Mouse (Mus musculus) mature B cell (primary cell): ENCODE data around the gene 4930544G11Rik.

Experiments used
- in situ Hi-C: fragments of 300-500 bp; cut with MboI; formaldehyde crosslinking; loops from 2 replicates; pipeline ENCODE4 v1.14.3; 2019

4930544G11Rik gene

DNA sequence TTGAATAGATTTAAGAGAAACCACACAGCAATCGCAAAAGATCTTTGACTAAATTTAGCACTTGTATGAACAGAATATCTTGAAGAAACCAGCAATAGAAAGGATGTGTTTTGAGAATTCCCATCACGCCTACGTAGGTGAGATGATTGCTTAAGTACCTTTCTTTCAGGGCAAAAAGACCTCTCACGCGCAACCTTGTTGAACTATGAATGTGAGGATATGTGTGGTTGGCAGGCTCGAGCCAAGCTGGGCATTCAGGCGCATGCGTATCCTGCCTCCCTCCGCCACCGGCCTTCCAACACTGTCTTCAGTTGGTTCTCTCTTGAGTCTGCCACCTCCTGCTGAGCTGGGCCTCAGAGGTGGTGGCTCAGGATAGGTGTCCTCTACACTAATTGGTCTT lies at the start of gene 4930544G11Rik:
TSS of gene 4930544G11Rik (plus strand) at position 301 of the 400 bp plus-strand sequence.
- in situ Hi-C loops, result no loop called here

DNA sequence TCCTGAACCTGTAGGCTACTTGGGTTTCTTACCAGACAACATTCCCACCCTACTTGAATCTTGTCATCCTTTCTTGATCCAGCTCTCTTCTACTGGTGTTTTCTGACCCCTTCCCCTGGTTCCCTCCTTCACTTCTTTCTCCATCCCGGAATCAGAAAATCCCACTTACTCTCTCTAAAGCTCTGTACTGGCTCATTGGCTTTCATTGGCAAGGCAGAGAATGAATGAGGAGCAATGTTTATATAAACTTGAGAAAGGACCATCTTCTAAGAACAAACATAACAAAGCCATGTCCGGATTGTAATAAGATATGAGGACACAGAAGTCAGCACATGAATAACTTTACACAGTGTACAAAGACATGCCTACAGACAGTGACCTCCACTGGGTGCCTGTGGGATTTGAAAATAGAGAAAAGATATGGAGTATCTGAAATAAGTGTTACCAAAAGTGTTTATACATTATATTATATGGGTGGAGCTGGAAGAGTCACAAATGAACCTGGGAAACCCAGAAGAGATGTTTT lies 45.7 kb upstream of the 4930544G11Rik start:
- in situ Hi-C loops, result no loop called here

DNA sequence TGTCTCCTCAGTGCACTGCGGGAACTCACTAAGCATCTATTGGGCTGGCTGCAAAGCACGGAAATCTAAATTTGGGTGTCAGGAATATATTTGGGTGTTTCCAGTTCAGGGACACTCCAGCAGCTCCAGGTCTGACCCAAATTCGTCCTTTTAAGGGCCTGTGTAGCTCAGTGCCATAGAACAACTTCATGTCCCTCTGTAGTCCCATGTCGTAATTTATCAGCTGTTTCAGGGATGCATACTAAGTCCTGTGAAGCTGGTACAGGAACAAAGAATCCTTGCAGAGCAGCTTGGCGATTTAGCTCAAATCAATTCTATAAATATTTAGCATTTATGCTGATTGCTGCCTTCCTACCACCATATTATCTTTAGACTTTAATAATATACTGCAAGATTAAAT lies 37.0 kb upstream of the 4930544G11Rik start:
- in situ Hi-C loops, result no loop called here

DNA sequence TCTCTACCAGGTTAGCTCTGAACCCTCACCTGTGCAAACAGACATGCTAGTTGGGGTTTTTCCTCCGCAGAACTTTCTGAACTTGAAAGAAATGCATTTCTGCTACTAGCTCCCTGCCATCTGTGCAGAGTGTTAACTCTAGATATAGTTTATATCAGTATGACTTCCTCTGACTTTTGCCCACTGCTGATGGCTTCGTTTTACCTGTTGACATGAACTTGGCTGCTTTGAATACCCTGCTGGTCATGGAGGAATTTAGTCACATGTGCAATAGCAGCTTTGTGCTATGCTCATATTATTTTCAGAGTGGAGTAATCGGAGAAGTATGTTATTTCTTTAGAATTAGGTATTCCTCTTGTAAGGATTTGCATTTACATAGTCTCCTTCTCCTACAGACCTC lies 30.7 kb upstream of the 4930544G11Rik start:
- in situ Hi-C loops, result no loop called here

DNA sequence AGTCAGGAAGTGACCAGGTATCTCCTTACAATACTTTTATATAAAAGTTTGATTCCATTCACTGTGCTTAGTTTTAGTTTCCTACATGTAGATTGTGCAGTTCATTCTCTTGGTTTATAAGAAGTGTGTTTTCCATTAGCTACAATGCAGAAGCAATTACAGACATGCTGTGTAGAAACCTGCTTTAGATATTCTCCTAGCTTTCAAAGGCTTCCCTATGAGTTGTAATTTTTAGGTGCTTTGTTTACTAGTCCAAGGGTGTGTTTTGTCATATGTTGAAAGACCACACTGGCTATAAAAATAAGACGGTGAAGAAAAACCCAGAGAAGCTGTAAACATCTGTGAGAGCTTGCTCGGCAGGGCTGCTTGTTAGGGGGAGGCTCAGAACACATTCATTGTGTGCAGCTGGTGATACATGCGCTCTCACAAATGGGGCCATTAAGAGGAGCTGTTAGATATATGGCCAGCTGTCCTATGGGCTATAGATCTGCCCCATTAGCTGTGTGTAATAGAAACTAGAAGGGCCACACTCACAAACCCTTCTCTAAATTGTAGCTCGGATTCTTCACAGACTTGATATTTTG lies 28.8 kb upstream of the 4930544G11Rik start:
- in situ Hi-C loops, result no loop called here

DNA sequence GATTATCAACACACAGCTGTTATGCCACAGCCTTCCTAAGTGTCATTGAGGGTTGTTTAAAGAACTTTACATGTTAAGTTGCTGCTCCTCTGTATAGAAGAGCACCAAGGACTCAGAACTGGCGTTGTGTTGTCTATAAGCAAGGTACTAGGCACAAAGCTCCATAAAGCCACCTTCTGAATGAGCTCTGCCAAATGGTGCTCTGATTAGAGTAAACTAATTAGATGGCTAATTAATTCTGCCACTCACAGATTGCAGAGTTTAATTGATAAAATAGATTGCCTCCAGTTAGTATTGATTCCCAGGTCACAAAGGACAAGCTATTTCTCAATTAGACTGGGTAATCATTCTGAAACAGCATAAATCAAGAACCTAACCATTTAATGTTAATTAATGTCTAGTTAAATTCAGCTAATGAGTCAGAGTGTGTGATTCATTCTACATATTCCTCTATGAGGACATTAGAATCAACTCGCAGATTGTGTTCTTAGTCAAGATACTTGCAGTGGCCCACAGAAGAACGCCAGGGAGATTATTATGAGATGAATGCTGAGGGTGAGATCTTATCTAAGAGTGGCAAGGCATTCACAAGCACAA lies 26.6 kb upstream of the 4930544G11Rik start:
- in situ Hi-C loops, result no loop called here

DNA sequence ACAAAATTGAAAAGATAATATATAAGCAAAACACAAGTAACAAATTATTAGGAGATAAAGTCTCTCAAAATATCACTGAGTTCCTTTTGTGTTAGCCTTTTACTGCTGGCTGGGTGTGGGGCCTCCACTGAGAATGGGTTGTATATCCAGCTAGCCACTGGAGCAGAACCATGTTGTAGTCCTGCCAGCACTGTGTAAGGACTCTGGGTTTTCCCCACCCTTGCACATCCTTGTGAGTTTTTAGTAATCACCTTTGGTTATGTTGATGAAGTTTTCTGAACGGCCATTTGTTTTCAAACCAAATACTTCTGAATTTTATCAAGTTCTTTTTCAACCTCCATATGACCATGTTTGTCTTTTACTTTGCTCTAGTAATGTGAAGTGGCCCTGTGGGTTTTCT lies 21.9 kb upstream of the 4930544G11Rik start:
- in situ Hi-C loops, result no loop called here

DNA sequence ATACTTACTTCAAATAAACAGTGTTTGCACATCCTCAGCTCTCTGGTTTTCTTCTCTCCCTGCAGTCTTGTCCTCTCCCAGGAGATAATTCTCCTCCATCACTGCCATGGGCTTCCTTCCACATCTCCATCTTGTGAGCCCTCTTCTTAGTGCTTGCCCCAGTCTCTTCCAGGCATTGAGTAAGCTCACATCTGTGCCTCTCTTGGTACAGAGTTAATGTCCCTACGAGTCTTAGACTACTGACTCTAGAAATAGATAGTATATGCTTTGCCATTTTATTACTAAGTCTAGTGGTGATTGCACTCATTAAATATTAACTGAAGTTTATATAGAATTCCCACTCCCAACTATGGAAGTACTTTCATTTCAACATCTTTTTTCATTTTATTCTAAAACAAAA lies 19.6 kb upstream of the 4930544G11Rik start:
- in situ Hi-C loops, result no loop called here

DNA sequence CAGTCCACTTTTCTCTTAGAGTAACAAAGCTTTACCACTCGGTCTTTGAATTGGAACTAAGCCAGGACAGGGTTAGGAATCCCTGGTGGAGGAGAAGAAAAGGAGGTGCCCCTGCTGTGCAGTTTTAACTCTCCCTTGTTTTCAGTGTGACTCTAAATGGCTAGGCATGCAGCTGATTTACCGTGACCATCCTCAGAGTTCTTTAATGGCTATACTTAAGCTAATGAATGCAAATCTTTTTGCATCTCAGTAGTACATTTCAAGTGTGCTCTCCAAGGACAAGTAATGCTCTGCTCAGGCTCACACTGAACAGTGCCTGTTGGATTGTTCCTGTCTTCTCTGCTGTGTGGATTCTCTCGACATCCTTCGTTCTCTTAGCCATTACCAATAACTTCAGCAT lies 19.2 kb upstream of the 4930544G11Rik start:
- in situ Hi-C loops, result no loop called here

DNA sequence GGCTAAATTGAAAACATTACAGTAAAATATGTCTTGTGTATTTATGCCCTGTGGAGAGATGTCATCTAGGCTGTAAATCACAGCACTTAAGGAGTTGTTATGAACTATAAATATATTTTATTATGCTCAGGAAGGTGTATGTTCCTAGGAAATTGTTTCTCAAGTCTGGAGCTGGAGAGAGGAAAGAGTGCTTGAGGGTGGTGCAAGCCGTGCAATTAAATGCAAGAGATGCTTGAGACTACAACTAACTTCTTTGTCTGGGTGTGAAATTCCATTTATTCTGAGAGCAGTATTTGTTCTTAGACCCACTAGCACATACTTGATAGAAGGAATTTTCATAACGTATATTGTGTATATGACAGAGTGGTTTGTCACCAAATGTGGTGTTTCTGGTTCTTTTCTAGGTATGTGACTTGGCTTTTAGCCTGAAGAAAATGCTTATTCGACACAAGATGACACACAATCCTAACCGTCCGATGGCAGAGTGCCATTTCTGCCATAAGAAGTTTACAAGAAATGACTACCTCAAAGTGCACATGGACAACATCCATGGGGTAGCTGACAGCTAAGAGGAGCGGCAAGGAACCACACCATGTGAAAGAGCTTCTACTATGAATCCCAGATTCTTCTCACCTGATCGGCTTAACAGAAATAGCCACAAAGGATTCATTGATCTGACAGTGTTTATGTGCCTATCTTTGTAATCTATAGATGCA lies 16.7 kb upstream of the 4930544G11Rik start:
- in situ Hi-C loops, result no loop called here

DNA sequence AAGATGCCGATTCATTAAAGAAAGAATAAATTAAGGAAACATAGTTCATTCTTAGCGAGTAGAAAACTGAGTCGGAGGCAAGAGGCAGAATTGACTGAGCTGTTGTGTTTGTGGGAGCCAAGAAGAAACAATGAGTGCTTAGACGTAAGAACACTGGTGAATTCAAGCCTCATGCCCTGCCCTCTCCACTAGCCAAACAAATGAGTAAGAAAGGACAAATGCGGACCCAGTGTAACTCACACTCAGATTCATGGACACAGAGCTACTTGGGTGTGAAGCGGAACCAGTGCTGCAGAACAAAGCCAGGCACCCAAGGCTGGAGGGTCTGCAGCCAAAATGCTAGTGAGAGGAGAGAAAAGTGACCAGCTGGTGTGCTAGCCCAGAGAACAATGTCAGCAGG lies 1.9 kb upstream of the 4930544G11Rik start:
- in situ Hi-C loops, result no loop called here

DNA sequence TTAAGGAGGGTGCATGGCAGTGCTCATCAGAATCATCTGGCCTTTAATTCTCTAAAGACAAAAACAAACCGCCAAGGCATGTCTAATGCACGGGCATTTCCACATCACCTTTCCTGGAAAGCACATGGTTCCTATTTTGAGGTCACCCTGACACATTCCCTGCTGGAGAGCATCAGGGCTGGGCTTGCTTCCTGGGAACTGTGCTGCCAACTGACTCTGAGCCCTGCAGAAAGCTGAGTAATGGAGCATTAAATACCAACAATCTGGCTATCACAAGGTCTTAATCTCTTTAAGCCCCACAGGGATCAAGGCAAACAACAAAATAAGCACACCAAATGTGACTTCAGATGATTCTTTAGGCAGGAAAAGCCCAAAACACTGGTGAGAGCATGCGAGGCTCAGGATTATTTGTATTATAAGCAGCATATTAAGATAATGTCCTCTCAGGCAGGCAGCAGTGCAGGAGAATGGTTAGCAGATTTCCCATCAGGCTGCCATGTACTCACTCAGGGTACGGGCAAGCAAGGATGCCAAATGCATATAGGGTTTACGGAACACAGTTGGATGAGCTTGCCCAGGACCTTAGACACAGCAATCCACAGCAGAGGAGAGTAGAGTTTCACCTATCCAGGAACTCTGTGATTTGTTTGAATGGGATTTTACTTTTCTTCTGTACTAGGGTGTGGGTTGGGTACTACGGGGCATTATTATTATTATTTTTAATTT lies 17.1 kb downstream of the 4930544G11Rik start:
- in situ Hi-C loops, result no loop called here

DNA sequence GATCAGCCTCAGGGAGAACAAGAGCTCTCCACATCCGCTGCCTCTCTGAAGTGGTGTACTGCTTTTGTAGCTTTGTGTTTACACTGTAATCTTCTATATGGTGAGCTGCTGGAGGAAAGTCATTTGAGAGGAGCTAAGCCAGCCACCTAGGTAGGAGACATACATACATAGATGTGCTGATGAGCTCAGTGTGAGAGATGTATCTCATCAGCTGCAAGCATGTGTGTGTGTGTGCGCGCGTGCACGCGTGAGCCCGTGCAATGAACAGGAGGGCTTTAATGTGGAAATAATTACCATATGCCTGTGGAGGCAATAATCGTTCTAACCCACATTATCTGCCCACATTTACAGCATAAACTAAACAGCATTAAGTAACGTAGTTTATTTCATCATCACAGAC lies 18.0 kb downstream of the 4930544G11Rik start:
- in situ Hi-C loops, result no loop called here

DNA sequence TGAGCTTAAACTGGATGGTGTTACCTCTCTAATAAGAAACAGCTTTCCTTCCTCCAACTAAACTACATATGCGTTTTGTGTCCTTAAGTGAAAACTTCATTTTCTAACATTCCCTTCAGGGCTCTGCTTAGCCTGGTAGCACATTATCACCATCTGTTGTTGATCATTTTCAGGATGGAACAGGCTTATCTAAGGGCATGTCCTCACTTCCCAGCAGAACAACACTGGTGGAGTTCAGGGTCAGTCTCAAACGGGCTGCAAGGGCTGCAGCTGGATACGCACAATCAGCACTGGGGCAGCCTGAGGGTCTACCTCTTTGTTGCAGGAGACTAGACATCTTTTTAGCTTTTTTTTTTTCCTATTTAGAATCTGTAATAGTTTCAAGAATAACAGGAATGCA lies 39.7 kb downstream of the 4930544G11Rik start:
- in situ Hi-C loops, result no loop called here

DNA sequence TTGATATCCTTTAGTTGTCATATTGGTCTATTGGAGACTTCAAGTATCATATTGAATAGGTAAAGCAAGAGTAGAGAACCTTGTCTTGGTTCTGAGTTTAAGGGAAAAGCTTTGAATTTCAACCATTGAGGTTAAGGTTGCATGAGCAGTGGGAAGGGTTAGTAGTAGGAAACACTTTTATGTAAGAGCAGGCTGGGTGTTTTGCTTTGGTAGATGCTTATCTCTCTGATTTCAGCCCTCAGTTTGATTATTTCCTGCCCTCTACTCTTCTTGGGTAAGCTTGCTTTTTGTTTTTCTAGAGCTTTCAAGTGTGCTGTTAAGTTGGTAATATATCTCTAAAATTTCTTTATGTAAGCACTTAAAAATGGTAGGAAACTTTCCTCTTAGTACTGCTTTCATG lies 45.9 kb downstream of the 4930544G11Rik start:
- in situ Hi-C loops, result no loop called here
